Mouse (Mus musculus) midbrain, embryonic 10.5 days (tissue): Measurements from ENCODE around the gene Lipe. TPM values are rescaled to one million over a fixed set of nuclear protein-coding genes. Genes with fewer than 3 reads are reported as not detected.
"Not testable (repeated sequence)": the region's sequence is repeated elsewhere in the genome, so short reads cannot be mapped to it uniquely, and the experiment has no call there.

Source experiments
- DNase-seq: peaks from one replicate; pipeline ENCODE4 v3.0.0-alpha.2; 2017; ENCODE audit warnings: low spot score
- H3K27ac ChIP-seq: fragments of 300-500 bp; sonication (generic); replicated peaks from 2 replicates; pipeline ENCODE4 v1.5.1; 2016; ENCODE audit warnings: mild to moderate bottlenecking
- H3K27me3 ChIP-seq: fragments of 300-500 bp; sonication (generic); 2 replicates; pipeline ENCODE4 v1.6.1; 2016; ENCODE audit warnings: low read depth, mild to moderate bottlenecking; ENCODE audit not compliant: poor library complexity, severe bottlenecking
- H3K36me3 ChIP-seq: fragments of 300-500 bp; sonication (generic); 2 replicates; pipeline ENCODE4 v1.6.1; 2016; ENCODE audit warnings: mild to moderate bottlenecking, moderate library complexity
- H3K4me1 ChIP-seq: fragments of 300-500 bp; sonication (generic); 2 replicates; pipeline ENCODE4 v1.6.1; 2016
- H3K4me3 ChIP-seq: fragments of 300-500 bp; sonication (generic); 2 replicates; pipeline ENCODE4 v1.5.1; 2016; ENCODE audit warnings: mild to moderate bottlenecking, moderate library complexity
- H3K9me3 ChIP-seq: fragments of 300-500 bp; sonication (generic); replicated peaks from 2 replicates; pipeline ENCODE4 v1.6.1; 2016; ENCODE audit warnings: mild to moderate bottlenecking
- WGBS: fragments of 180-500 bp; shearing (Covaris S2); methylation state at CpG from one replicate; pipeline ENCODE4 v1.1.7; 2016; 5-methylcytosine and 5-hydroxymethylcytosine counted together
- polyA plus RNA-seq: library from polyadenylated mRNA; unstranded; fragments of >200 nt; fragmentation: Nextera tagmentation; extraction: Ambion mirVana; gene quantifications from 2 replicates; pipeline ENCODE4 v1.2.1, GENCODE M21; 2016

Gene Lipe
- polyA plus RNA-seq, 1 experiment from 2014 or later = 4.7 TPM

DNA sequence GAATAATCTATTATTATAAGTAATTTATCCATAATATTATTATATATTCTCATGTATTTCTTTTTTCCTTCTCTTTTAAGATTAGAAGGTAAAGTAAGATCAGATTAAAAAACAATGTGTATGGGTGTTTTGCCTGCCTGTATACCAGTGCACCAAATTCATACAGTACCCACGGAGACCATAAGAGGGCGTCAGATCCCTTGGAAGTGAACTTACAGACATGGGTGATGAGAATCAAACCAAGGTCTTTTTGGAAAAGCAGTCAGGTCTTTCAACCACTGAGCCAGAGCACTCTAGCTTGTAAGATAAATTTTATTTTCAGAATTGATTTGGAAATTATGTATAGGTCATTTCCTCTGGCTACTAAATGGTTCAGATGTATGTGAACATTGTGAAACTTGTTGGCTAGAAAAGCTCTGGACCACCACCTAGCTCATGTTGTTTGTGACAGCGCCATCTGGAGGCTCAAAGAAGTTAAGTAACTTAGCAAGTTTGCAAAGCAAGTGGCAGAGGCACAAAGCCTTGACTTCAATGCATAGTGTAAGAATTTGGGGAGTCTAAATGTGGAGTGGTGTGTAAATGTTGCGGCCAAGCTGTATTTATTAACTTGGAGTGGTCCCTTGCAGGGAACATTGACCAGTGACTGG lies 10.7 kb upstream of the Lipe start:
- no peak overlapping the region for H3K4me3 ChIP-seq
- H3K27ac ChIP-seq = no peak overlapping the region
- peaks cover 4% of the 10 kb centered on the region; the same call in 1 of the 2 replicates for H3K4me1 ChIP-seq
- H3K9me3 ChIP-seq = no peaks in the 10 kb centered on the region
- WGBS = 46% methylated on average over 4 of the region's 4 CpGs
- no peaks in the 10 kb centered on the region for H3K36me3 ChIP-seq
- DNase-seq = no peak
- no peaks in the 10 kb centered on the region for H3K27me3 ChIP-seq

DNA sequence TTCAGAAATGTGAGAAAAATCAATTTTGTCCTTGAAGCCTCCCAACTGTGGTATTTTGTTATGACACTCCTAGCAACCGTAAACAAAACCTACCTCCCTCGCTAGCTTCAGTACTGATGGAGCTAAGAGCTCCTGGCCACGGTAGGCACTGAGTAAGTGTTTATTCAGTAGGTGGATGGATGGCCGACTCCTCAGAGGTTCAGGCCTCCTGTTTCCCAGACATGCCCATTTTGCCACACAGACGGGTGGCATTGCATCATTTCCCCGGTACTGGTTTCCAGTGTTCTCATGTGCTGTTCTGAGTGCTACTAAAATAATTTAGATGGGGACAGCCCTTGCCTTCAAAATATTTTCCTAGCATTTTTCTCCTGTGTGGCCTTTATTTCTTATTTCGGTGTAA lies 8.0 kb upstream of the Lipe start:
- DNase-seq = no peak
- no peaks in the 10 kb centered on the region for H3K27me3 ChIP-seq
- no peaks in the 10 kb centered on the region for H3K36me3 ChIP-seq
- no peak overlapping the region for H3K27ac ChIP-seq
- no peaks in the 10 kb centered on the region for H3K9me3 ChIP-seq
- WGBS = 92% methylated on average over 7 of the region's 7 CpGs
- H3K4me1 ChIP-seq = peaks cover 6% of the 10 kb centered on the region; the same call in 1 of the 2 replicates
- no peak overlapping the region for H3K4me3 ChIP-seq

DNA sequence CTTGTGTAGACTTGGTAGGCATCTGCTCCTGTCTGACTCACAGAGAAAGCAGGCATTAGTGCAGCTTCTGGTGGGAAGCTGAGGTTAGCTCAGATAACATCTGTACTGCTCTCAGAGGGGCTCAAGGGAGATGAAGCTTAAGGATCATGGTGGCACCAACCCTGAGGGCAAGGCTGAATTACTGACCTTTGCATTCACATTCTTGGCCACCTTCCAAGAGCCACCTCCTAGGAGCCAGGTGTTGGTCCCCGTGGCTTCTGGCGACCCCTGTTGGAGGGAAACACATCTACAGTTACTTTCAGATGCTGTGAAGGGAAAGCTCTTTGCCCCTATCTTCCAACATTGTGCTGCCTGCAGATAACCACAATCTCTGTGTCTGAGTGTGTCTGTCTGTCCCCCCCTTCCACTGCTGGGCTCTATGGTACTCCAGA lies 4.2 kb upstream of the Lipe start:
- peak; percentile 43 for DNase-seq
- Histone ChIP-seq H3K27me3 (0 out of 2 replicates have a peak, but pooled peaks cover 1% of the 10 kb centered on the region), H3K4me1 (peaks cover 6% of the 10 kb centered on the region; the same call in 1 of the 2 replicates), H3K9me3 (no peaks in the 10 kb centered on the region), H3K4me3 (no peak overlapping the region), H3K27ac (no peak overlapping the region), H3K36me3 (no peaks in the 10 kb centered on the region)
- 0% methylated on average over 2 of the region's 2 CpGs for WGBS

DNA sequence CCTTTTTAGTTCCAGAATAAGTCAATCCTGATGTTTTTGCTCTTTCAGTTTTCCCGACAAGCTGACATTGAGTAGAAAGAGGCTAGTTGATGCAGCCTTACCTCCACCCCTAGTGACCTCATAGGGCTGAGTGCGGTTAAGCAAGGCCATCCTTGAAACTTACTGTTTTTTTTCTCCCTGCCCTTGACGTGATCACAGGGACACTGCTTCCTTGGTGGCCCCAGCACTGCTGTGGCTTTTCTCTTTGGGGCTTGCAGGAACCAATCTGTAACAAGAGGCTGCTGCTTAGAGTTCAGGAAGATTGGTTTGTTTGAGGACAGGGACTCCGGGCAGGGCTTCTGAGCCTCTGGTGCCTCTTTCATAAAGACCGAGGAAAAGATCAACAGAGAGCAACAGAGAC lies 3.5 kb upstream of the Lipe start:
- H3K9me3 ChIP-seq = no peaks in the 10 kb centered on the region
- peaks cover 8% of the 10 kb centered on the region; the same call in 1 of the 2 replicates for H3K27me3 ChIP-seq
- no peak for DNase-seq
- H3K4me3 ChIP-seq = no peak overlapping the region
- WGBS = 19% methylated on average over 5 of the region's 5 CpGs
- peaks cover 6% of the 10 kb centered on the region; the same call in 1 of the 2 replicates for H3K4me1 ChIP-seq
- no peak overlapping the region for H3K27ac ChIP-seq
- no peaks in the 10 kb centered on the region for H3K36me3 ChIP-seq

DNA sequence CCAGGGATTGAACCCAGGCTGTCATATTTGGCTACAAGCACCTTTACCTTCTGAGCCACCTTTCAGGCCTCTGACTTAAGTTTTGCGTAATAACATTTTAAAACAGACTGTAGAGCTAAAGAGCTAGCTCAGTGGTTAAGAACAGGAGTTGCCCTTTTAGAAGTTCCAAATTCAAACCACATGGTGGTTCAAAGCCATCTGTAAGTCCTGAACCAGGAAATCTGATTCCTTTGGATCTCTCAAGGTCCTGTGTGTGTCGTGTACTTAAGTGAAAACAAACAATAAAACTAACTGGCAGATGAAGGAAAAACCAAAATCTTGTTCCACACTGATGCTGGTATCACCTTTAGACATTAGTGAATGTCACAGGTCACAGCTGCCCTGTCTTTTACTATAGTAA lies 3.0 kb upstream of the Lipe start:
- peaks cover 7% of the 10 kb centered on the region for H3K4me1 ChIP-seq
- DNase-seq = no peak
- H3K4me3 ChIP-seq = no peak overlapping the region
- H3K27me3 ChIP-seq = peaks cover 13% of the 10 kb centered on the region
- no peak overlapping the region for H3K27ac ChIP-seq
- WGBS = 61% methylated on average over 2 of the region's 2 CpGs
- H3K36me3 ChIP-seq = no peaks in the 10 kb centered on the region
- no peaks in the 10 kb centered on the region for H3K9me3 ChIP-seq

DNA sequence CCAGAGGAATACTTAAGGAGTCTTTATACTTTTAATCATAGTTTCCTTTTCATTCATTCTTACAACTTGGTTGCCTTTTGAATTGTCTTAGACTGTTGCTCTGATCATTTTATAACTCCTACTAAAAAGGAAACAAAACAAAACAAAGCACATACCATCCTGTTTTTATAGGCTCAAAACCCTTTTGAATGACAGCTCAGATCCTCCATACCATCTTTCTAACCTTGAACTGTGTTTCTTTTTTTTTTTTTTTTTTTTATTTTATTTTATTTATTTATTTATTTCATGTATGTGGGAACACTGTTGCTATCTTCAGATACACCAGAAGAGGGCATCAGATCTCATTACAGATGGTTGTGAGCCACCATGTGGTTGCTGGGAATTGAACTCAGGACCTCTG lies 518 bp upstream of the Lipe start:
- H3K9me3 ChIP-seq, DNase-seq, H3K4me3 ChIP-seq, H3K36me3 ChIP-seq, H3K27ac ChIP-seq: not testable (repeated sequence)
- Histone ChIP-seq H3K4me1 (peaks cover 25% of the 10 kb centered on the region), H3K27me3 (peaks cover 23% of the 10 kb centered on the region)

DNA sequence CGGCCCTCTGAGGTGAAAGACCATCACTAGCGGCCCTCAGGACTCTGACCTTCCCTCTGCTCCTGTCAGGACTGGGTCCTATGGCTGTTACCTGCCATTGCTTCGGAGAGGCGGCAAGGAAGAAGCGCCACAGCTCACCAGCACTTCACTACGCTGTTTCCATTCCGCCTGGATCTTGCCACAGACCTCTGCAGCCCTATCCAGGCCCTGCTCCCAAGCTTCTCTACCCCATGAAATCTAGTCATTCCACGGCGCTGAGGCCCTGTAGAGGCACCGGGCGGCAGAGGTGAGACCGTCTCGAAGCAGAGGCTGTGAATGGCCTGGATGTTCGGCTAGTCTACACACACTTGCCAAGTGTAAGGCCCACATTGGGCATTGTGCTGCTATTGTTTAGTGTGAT lies 1.9 kb downstream of the Lipe start:
- Histone ChIP-seq H3K27ac (peak overlapping the region; percentile 83), H3K4me3 (peak overlapping the region; percentile 80), H3K36me3 (no peaks in the 10 kb centered on the region), H3K4me1 (peaks cover 24% of the 10 kb centered on the region), H3K27me3 (peaks cover 42% of the 10 kb centered on the region), H3K9me3 (no peaks in the 10 kb centered on the region)
- 89% methylated on average over 14 of the region's 14 CpGs for WGBS
- no peak for DNase-seq

DNA sequence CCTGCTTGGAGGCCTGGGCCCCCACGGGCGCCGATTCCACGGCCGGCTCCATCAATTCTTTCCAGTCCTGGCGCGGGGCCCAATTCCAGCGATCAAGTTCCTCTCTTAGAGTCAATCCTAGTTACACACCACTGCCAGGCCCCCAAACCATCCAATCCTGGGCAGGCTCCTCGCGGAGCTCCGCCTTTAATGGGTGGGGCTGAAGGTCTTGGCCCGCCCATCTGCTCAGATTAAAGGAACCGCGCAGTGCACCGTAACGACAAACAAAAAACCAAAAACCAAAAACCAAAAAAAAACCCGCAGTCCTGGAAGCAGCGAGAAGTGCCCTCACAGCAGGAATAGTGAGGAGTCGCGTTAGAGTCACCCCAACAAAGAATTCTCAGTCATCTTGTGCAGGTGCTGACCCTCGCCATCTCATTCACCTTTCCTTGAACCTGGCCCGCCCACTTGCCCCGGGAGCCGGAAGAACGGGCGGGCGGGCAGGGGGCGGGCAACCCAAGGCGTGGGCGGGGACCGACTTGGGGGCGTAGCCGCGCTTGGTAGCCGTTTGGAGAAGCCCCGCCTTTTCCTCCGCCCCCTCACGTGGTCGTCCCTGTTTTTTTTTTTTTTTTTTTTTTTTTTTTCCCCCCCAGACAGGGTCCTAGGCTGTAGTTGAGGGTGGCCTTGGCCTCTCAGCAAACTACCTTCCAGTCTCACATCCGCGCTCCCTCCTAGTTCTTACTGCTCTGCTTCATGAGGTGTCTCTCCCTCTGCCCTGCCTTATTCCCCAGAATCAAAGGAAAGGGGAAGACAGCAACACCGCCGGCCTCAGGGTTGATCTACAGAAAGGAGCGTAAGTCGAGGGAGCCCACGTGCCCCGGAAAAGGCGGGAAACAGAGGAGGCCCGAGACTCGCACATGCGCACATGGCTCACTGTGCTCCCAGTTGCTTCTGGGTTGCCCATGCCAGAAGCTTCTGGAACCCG lies 2.7 kb downstream of the Lipe start:
- peak overlapping the region; percentile 83 for H3K27ac ChIP-seq
- peak overlapping the region; percentile 80 for H3K4me3 ChIP-seq
- peak; percentile 92 for DNase-seq
- 8% methylated on average over 52 of the region's 52 CpGs for WGBS
- H3K4me1 ChIP-seq = peaks cover 29% of the 10 kb centered on the region
- no peaks in the 10 kb centered on the region for H3K9me3 ChIP-seq
- H3K36me3 ChIP-seq = no peaks in the 10 kb centered on the region
- H3K27me3 ChIP-seq = peaks cover 42% of the 10 kb centered on the region

DNA sequence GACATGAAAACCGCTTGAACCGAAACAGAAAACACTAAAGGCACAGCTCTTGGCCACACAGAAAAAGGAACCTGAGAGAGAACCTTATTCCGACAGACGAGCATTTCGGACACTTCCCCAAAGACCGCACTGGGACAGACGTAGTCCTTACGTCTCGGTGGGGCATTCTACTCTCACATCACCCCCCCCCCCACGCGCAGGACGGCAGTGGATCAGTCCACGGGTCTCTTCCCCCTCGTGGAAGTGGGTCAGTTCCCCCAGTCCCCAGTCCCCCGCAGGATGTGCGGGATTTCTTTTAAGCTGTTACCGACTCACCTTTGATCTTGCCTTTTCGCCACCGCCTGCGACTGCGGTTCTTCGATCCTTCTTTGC lies 3.3 kb downstream of the Lipe start:
- Histone ChIP-seq H3K4me1 (peaks cover 35% of the 10 kb centered on the region), H3K27ac (peak overlapping the region; percentile 83), H3K4me3 (peak overlapping the region; percentile 80), H3K27me3 (peaks cover 42% of the 10 kb centered on the region), H3K36me3 (no peaks in the 10 kb centered on the region), H3K9me3 (no peaks in the 10 kb centered on the region)
- peak; percentile 11 for DNase-seq
- WGBS = 2% methylated on average over 22 of the region's 22 CpGs

DNA sequence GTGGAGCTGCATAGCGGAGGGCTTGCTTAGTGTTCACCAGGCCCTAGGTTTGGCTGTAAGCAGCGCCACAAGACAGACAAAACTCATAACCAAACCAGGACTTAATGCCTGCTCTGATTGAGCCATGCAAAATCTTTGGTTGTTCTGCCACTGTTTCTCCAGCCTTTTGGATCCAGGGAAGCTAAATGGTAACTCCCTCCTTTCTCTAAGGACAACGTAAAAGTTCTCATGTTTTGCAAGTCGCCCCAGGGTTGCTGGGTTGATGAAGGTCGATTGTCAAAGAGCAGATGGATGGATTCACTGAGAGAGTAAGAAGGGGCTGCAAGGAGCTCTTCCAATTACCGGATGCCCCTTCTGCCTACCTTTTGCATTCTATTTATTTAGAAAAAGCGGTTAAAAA lies 3.8 kb downstream of the Lipe start:
- DNase-seq = peak; percentile 12
- Histone ChIP-seq H3K27ac (no peak overlapping the region), H3K36me3 (no peaks in the 10 kb centered on the region), H3K27me3 (peaks cover 42% of the 10 kb centered on the region), H3K4me1 (peaks cover 39% of the 10 kb centered on the region), H3K4me3 (peak overlapping the region; percentile 80), H3K9me3 (no peaks in the 10 kb centered on the region)
- WGBS = 31% methylated on average over 7 of the region's 7 CpGs

DNA sequence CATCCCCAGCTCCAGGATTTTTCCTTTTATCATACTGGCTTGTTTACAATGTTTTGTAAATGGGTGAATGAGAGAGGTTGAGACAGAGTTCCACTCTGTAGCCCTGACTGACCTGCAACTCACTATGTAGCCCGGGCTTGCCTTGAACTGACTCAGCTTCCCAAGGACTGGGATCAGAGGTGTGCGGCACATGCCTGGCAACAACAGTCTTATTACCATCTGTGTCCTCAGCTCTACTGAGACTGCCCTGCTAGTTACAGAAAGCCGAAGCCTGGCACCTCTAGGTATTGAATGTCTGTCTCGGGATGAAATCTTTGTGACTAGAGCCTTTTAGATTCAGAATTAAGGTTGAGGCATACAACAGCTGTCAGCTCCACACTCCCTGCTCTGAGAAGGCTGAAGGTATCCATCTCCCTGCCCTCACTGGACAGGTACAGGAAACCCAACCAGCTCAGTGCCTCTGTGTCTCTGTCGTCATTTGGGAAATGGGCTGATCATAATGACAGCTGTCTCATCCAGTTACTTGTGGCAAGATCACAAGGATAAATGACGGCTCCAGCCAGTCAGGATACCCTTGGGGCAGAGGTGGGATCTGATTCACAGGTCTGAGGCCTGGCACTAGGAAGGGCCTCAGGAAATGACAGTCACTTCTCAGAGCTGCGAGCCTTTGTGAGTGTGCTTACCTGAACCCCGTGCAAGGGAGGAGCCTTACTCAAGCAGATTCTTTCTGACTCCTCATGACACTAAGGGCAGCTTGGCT lies 4.9 kb downstream of the Lipe start:
- DNase-seq = peak; percentile 9
- Histone ChIP-seq H3K36me3 (peaks cover 2% of the 10 kb centered on the region; the same call in 1 of the 2 replicates), H3K27me3 (peaks cover 42% of the 10 kb centered on the region), H3K27ac (no peak overlapping the region), H3K9me3 (no peaks in the 10 kb centered on the region), H3K4me1 (peaks cover 40% of the 10 kb centered on the region), H3K4me3 (peak overlapping the region; percentile 80; the same call in 1 of the 2 replicates)
- WGBS = 82% methylated on average over 8 of the region's 8 CpGs

DNA sequence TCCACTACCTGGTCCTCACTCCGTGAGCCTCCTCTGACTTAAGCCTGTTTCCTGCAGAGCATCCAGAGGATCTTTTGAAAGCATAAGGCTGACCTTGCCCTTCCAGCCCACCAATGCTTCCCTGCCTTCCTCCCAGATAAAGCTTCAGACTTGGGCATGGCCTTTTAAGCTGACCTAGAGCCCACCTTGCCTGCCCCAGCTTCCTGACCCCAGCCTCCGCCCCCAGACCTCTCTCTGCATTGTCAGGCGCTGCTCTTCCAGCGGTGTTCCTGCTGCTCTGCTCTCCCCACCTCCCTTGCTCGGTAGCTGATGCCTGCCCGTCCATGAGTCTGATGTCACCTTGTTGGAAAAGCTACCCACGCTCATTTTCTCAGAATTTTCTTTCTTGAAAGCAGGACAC lies 5.7 kb downstream of the Lipe start:
- peaks cover 10% of the 10 kb centered on the region for H3K36me3 ChIP-seq
- DNase-seq = no peak

More for the DNA sequence above, 5.7 kb downstream of the Lipe start:
- H3K27ac ChIP-seq = no peak overlapping the region
- H3K4me3 ChIP-seq = no peak overlapping the region
- no peaks in the 10 kb centered on the region for H3K9me3 ChIP-seq
- H3K27me3 ChIP-seq = peaks cover 42% of the 10 kb centered on the region
- WGBS = 32% methylated on average over 7 of the region's 7 CpGs
- H3K4me1 ChIP-seq = peaks cover 40% of the 10 kb centered on the region
